Mouse (Mus musculus): ENCODE measurements around the gene Igfbp3. TPM values are rescaled to one million over a fixed set of nuclear protein-coding genes. Genes with fewer than 3 reads are reported as not detected.

Igfbp3 gene
- polyA plus RNA-seq, 1 experiment = 1.8 TPM

GRCm38 (mm10) chr11:7236751-7237150 is 23.0 kb upstream of the Igfbp3 start:
- no peak overlapping the region for H3K27ac ChIP-seq (ENCODE audit: control insufficient read depth, insufficient read depth, low read depth, low read length)
- no peak overlapping the region for H3K4me3 ChIP-seq (ENCODE audit: control insufficient read depth, low read depth, low read length)
- no peaks in the 10 kb centered on the region for H3K4me1 ChIP-seq (ENCODE audit: control insufficient read depth, insufficient read depth, low read length)
- H3K27me3 ChIP-seq (ENCODE audit: control insufficient read depth, insufficient read depth, low read length) = no peaks in the 10 kb centered on the region
- no peaks in the 10 kb centered on the region for H3K36me3 ChIP-seq (ENCODE audit: control insufficient read depth, insufficient read depth, low read length)
- TF ChIP-seq POLR2A (IDR thresholded peaks at IDR 0.05; ENCODE audit: control insufficient read depth, low read depth, low read length) (no peak), CTCF (IDR thresholded peaks at IDR 0.05; ENCODE audit: control insufficient read depth, insufficient read depth, insufficient replicate concordance, low read depth, low read length) (no peak)

GRCm38 (mm10) chr11:7234981-7235609 is 21.4 kb upstream of the Igfbp3 start:
- TF ChIP-seq POLR2A (IDR thresholded peaks at IDR 0.05; ENCODE audit: control insufficient read depth, low read depth, low read length) (no peak), CTCF (IDR thresholded peaks at IDR 0.05; ENCODE audit: control insufficient read depth, insufficient read depth, insufficient replicate concordance, low read depth, low read length) (no peak)
- H3K27ac ChIP-seq (ENCODE audit: control insufficient read depth, insufficient read depth, low read depth, low read length) = no peak overlapping the region
- H3K27me3 ChIP-seq (ENCODE audit: control insufficient read depth, insufficient read depth, low read length) = no peaks in the 10 kb centered on the region
- H3K4me1 ChIP-seq (ENCODE audit: control insufficient read depth, insufficient read depth, low read length) = peaks cover 3% of the 10 kb centered on the region; the same call in 1 of the 2 replicates
- no peak overlapping the region for H3K4me3 ChIP-seq (ENCODE audit: control insufficient read depth, low read depth, low read length)
- no peaks in the 10 kb centered on the region for H3K36me3 ChIP-seq (ENCODE audit: control insufficient read depth, insufficient read depth, low read length)

- Histone ChIP-seq H3K27ac (ENCODE audit: control insufficient read depth, insufficient read depth, low read depth, low read length) (no peak overlapping the region), H3K4me3 (ENCODE audit: control insufficient read depth, low read depth, low read length) (no peak overlapping the region), H3K36me3 (ENCODE audit: control insufficient read depth, insufficient read depth, low read length) (no peaks in the 10 kb centered on the region), H3K27me3 (ENCODE audit: control insufficient read depth, insufficient read depth, low read length) (no peaks in the 10 kb centered on the region), H3K4me1 (ENCODE audit: control insufficient read depth, insufficient read depth, low read length) (peaks cover 3% of the 10 kb centered on the region; the same call in 1 of the 2 replicates)
- no peak for TF ChIP-seq POLR2A (IDR thresholded peaks at IDR 0.05; ENCODE audit: control insufficient read depth, low read depth, low read length)
- no peak for TF ChIP-seq CTCF (IDR thresholded peaks at IDR 0.05; ENCODE audit: control insufficient read depth, insufficient read depth, insufficient replicate concordance, low read depth, low read length)
These were observed 20.7 kb upstream of the Igfbp3 start for GRCm38 (mm10) chr11:7234436-7234835.

- Histone ChIP-seq H3K4me1 (ENCODE audit: control insufficient read depth, insufficient read depth, low read length) (peaks cover 3% of the 10 kb centered on the region; the same call in 1 of the 2 replicates), H3K27me3 (ENCODE audit: control insufficient read depth, insufficient read depth, low read length) (no peaks in the 10 kb centered on the region), H3K27ac (ENCODE audit: control insufficient read depth, insufficient read depth, low read depth, low read length) (no peak overlapping the region), H3K36me3 (ENCODE audit: control insufficient read depth, insufficient read depth, low read length) (no peaks in the 10 kb centered on the region), H3K4me3 (ENCODE audit: control insufficient read depth, low read depth, low read length) (no peak overlapping the region)
- TF ChIP-seq CTCF (IDR thresholded peaks at IDR 0.05; ENCODE audit: control insufficient read depth, insufficient read depth, insufficient replicate concordance, low read depth, low read length) = no peak
These were observed 19.6 kb upstream of the Igfbp3 start for GRCm38 (mm10) chr11:7233333-7233732.

- Histone ChIP-seq H3K36me3 (ENCODE audit: control insufficient read depth, insufficient read depth, low read length) (no peaks in the 10 kb centered on the region), H3K4me3 (ENCODE audit: control insufficient read depth, low read depth, low read length) (no peak overlapping the region), H3K4me1 (ENCODE audit: control insufficient read depth, insufficient read depth, low read length) (peaks cover 3% of the 10 kb centered on the region; the same call in 1 of the 2 replicates), H3K27me3 (ENCODE audit: control insufficient read depth, insufficient read depth, low read length) (no peaks in the 10 kb centered on the region), H3K27ac (ENCODE audit: control insufficient read depth, insufficient read depth, low read depth, low read length) (no peak overlapping the region)
- no peak for TF ChIP-seq CTCF (IDR thresholded peaks at IDR 0.05; ENCODE audit: control insufficient read depth, insufficient read depth, insufficient replicate concordance, low read depth, low read length)
- no peak for TF ChIP-seq POLR2A (IDR thresholded peaks at IDR 0.05; ENCODE audit: control insufficient read depth, low read depth, low read length)
These were observed 18.2 kb upstream of the Igfbp3 start for GRCm38 (mm10) chr11:7231958-7232357.

- TF ChIP-seq CTCF (IDR thresholded peaks at IDR 0.05; ENCODE audit: control insufficient read depth, insufficient read depth, insufficient replicate concordance, low read depth, low read length) (no peak), POLR2A (IDR thresholded peaks at IDR 0.05; ENCODE audit: control insufficient read depth, low read depth, low read length) (no peak)
- no peak overlapping the region for H3K4me3 ChIP-seq (ENCODE audit: control insufficient read depth, low read depth, low read length)
- no peaks in the 10 kb centered on the region for H3K36me3 ChIP-seq (ENCODE audit: control insufficient read depth, insufficient read depth, low read length)
- peak overlapping the region; percentile 51 for H3K27ac ChIP-seq (ENCODE audit: control insufficient read depth, insufficient read depth, low read depth, low read length)
- H3K27me3 ChIP-seq (ENCODE audit: control insufficient read depth, insufficient read depth, low read length) = no peaks in the 10 kb centered on the region
- peaks cover 3% of the 10 kb centered on the region; the same call in 1 of the 2 replicates for H3K4me1 ChIP-seq (ENCODE audit: control insufficient read depth, insufficient read depth, low read length)
These were observed 16.3 kb upstream of the Igfbp3 start for GRCm38 (mm10) chr11:7230000-7230399.

GRCm38 (mm10) chr11:7228107-7228506 is 14.4 kb upstream of the Igfbp3 start:
- Histone ChIP-seq H3K4me3 (ENCODE audit: control insufficient read depth, low read depth, low read length) (no peak overlapping the region), H3K4me1 (ENCODE audit: control insufficient read depth, insufficient read depth, low read length) (peaks cover 3% of the 10 kb centered on the region; the same call in 1 of the 2 replicates)
- TF ChIP-seq CTCF (IDR thresholded peaks at IDR 0.05; ENCODE audit: control insufficient read depth, insufficient read depth, insufficient replicate concordance, low read depth, low read length) (no peak), POLR2A (IDR thresholded peaks at IDR 0.05; ENCODE audit: control insufficient read depth, low read depth, low read length) (no peak)

More at GRCm38 (mm10) chr11:7228107-7228506, 14.4 kb upstream of the Igfbp3 start:
- H3K27me3 ChIP-seq (ENCODE audit: control insufficient read depth, insufficient read depth, low read length) = no peaks in the 10 kb centered on the region
- no peak overlapping the region for H3K27ac ChIP-seq (ENCODE audit: control insufficient read depth, insufficient read depth, low read depth, low read length)
- H3K36me3 ChIP-seq (ENCODE audit: control insufficient read depth, insufficient read depth, low read length) = no peaks in the 10 kb centered on the region
